Mouse (Mus musculus) frontal cortex, adult (tissue): ENCODE data around the gene Prkcb.

ENCODE experiments used
- ATAC-seq: cut with Nextera tagmentation; 2 replicates; pipeline ENCODE4 v1.9.2; 2017; ENCODE audit warnings: mild to moderate bottlenecking, moderate library complexity, mixed read lengths; ENCODE audit not compliant: low TSS enrichment

Prkcb gene

GRCm38 (mm10) chr7:122289243-122290111 is 926 bp downstream of the Prkcb start:
- ATAC-seq = peak; percentile 4; the same call in 1 of the 2 replicates

- no peak for ATAC-seq
Measured at GRCm38 (mm10) chr7:122290165-122290564, 1.6 kb downstream of the Prkcb start.

GRCm38 (mm10) chr7:122290771-122291170 is 2.2 kb downstream of the Prkcb start:
- no peak for ATAC-seq

- no peak for ATAC-seq
Measured at GRCm38 (mm10) chr7:122292151-122292550, 3.6 kb downstream of the Prkcb start.

GRCm38 (mm10) chr7:122294111-122294510 is 5.6 kb downstream of the Prkcb start:
- ATAC-seq = no peak

DNA sequence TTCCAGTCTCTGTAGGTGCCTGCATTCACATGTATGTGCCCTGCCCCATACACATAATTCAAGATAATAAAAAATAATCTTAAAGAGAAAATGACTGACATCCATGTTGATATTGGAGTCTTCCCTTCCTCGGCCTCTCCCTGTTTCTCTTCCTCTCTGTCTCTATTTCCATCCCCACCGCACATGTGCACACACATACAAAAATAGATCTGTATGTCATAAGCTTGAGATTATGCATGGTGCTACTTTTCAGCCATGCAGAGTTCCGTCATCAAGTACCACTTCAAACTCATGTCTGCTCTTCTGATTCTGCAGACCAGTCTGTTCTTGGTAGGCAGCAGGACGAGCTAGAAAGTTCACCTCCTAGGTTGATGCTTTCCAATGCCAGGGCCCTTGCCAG is 6.8 kb downstream of the Prkcb start:
- ATAC-seq = no peak

- ATAC-seq = no peak
Measured at GRCm38 (mm10) chr7:122296331-122296730, 7.8 kb downstream of the Prkcb start.

DNA sequence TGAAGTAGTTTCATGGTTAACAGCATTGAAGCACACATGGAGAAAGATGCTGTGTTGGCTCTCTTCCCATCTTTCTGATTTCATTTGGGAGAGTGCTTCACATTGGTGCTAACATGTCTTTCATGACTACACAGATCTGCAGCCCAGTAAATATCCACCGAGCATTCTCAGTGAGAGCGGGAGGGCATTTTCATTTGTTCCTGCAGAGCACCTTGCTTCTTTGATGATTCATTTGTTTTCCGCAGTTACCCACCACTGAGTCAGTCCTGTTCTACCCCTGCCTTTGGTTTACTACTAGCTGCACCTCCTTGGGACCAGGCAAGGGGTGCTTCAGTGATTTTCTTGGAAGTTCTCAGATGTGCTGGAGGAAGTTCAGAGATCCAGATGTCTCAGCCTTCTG is 8.3 kb downstream of the Prkcb start:
- no peak for ATAC-seq

DNA sequence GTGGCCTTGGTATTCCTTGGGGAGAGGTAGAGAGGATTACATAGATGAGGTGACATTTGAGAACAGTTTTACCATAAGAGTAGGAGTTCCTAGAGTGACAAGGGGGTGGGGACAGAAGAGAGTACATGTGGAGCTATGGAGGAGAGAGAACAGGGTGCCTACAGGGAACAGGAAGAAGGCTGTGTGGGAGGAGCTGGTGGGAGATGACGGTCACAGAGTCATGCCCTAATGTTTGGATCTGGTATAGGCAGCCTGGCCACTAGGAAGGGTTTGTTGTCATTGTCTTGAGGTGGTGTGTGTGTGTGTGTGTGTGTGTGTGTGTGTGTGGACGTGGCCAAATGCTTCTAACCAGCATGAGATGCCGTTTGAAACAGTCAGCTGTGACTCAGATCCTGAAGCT is 9.1 kb downstream of the Prkcb start:
- peak; percentile 51 for ATAC-seq

DNA sequence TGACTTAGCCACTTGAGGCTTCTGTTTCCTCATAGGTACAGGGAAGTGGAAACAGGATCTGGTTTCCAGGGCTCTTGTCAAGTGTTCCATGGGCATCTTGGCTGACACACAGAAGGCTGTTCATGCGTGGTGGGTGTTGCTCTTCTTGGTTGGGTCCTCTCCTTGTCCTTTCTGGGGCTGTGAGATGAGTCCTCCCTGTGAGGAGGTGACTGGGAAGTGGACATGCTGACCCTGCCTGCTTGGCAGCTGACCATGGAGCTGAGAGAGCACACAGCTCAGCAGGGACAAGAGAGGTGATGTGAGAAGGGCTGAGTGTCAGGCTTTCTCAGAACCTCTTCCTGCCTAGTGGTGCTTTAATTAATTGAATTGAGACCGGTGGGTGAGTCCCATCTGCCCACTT is 10.2 kb downstream of the Prkcb start:
- ATAC-seq = no peak

GRCm38 (mm10) chr7:122300538-122300937 is 12.0 kb downstream of the Prkcb start:
- ATAC-seq = no peak

- ATAC-seq = peak; percentile 63
Measured at GRCm38 (mm10) chr7:122302538-122302937, 14.0 kb downstream of the Prkcb start.

- no peak for ATAC-seq
Measured at GRCm38 (mm10) chr7:122303988-122304387, 15.4 kb downstream of the Prkcb start.

DNA sequence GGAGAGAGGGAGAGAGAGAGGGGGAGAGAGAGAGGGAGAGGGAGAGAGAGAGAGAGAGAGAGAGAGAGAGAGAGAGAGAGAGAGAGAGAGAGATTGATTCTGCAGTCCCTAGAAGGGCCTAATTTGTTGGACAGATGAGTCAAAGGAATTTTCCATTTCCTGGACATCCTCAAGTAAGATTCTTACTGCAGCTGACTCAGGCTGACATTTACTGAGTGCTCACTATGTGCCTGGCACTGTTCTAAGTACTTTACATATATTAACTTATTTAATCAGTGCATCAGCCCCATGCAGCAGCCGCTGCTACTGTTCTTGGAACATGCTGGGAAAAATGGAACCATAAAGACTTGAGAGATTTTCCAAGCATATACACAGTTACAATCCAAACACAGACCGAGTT is 16.0 kb downstream of the Prkcb start:
- ATAC-seq = peak; percentile 36; the same call in 1 of the 2 replicates

DNA sequence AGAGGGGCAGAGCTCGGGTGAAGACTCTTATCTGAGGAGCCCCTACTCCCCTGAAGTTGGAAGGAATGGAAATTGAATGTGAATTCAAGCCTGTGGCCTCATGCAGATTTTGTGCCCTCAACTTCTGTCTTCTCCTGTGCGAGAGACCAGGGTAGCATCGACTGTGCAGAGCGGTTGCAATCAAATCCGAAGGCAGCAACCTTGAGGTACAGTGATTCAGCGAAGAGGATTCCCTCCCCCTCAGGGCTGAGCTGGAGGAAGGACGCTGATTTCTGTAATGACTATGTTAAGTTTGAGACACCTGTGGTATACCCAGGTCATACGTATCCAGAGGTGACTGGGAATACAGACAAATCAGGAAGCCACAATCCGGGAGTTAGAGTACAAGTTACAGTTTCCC is 18.7 kb downstream of the Prkcb start:
- no peak for ATAC-seq

GRCm38 (mm10) chr7:122308661-122309060 is 20.1 kb downstream of the Prkcb start:
- ATAC-seq = no peak

GRCm38 (mm10) chr7:122309909-122310725 is 21.6 kb downstream of the Prkcb start:
- ATAC-seq = no peak

GRCm38 (mm10) chr7:122310726-122311018 is 22.1 kb downstream of the Prkcb start:
- no peak for ATAC-seq

DNA sequence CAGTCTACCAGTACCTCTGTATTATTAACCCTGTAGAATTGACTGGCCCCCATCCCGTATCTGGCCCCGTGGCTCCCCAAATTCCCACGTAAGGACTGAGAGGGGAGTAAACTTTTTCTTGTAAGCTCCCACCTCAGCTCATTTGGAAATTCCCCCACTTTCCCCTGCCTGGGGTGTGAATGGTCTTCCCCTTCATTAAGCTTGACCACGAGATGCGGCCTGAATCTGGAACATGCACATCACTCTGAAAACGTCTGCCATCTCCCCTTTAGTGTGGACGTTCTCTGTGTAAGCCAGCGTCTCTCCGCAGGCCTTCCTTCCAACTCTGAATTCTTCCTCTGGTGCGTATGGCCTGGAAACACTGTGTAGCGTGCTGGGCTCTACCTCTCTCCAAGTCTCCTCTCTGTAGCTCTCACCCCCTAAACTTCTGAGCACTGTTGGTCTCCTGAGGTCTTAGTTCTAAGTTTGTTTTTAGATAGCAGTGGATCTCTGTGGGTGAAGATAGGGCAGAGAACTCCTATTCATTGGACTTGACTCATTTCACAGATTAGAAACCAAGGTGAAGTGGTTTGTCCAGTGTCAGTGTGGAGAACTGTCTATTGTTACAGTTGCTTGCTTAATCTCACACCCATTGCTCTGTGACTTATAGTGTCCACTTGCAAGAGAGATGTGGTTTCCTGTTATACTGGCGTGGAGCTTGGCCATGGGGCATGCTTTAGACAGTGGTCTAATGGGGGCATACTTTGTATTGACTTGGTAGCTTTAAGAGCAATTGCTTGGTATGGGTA is 25.3 kb downstream of the Prkcb start:
- no peak for ATAC-seq

DNA sequence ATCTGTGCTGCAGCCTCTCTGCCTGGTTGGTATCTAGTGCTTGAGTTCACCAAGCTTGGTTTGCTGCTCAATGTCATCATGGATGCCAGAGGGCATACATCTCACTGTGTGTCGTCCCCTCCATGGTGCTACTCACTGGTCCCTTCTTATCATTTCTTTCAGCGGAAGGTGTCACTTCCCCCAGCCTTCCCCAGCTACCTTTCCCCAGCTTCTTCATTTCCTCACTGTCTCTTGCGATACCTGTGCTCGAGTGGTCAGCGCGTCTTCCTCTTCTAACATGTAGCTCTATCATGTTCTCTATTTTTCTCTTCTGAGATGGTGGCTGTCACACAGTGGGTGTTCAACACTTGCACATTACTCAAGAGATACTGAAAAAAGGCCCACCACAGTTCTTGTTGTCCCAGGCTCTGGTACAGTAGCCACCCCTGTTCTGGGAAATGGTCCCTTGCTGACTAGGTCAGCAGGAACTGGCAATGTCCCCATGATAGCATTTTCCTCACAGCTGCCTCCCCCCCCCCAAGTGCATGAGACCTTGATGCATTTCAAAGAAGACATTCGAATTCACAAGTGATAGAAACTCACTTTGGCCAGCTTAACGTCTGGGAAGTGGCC is 27.3 kb downstream of the Prkcb start:
- ATAC-seq = no peak

- peak; percentile 42; the same call in 1 of the 2 replicates for ATAC-seq
Measured at GRCm38 (mm10) chr7:122316681-122317080, 28.1 kb downstream of the Prkcb start.

DNA sequence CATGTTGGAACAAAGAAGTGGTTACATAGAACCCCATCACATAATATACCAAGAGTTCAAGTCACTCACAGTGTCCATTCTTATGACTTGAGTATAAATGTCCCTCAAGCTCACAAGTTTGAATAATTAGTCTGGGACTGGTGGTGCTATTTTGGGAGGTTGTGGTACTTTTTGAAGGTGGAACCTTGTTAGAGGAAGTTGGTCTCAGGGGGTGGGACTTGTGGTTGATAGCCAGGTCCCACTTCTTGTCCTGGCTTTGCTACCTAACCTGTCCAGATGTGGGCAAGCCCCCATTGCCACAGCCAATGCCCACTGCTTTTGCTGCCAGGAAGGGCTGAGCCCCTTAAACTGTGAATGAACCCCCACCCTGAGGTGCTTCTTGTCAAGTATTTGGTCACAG is 28.9 kb downstream of the Prkcb start:
- no peak for ATAC-seq
